Mouse (Mus musculus) kidney, adult 2 months (tissue): Measurements from ENCODE around the gene Dlg2. TPM values are rescaled to one million over a fixed set of nuclear protein-coding genes. Genes with fewer than 3 reads are reported as not detected.

ENCODE experiments used
- DNase-seq: peaks from one replicate; pipeline ENCODE4 v3.0.0; 2021
- H3K27ac ChIP-seq: fragments of 200-500 bp; 2 replicates; pipeline ENCODE4 v1.5.1; 2012; ENCODE audit warnings: low read depth, low read length, control low read depth, inconsistent platforms; ENCODE audit not compliant: insufficient read depth
- H3K27me3 ChIP-seq: fragments of 200-500 bp; replicated peaks from 2 replicates; pipeline ENCODE4 v1.6.1; 2012; ENCODE audit warnings: mild to moderate bottlenecking, moderate library complexity, low read length, inconsistent platforms; ENCODE audit not compliant: control insufficient read depth, insufficient read depth
- H3K36me3 ChIP-seq: fragments of 200-500 bp; 2 replicates; pipeline ENCODE4 v1.6.1; 2012; ENCODE audit warnings: mild to moderate bottlenecking, moderate library complexity, low read length, inconsistent platforms; ENCODE audit not compliant: control insufficient read depth, insufficient read depth
- H3K4me1 ChIP-seq: fragments of 200-500 bp; 2 replicates; pipeline ENCODE4 v1.6.1; 2011; ENCODE audit warnings: low read length; ENCODE audit not compliant: control insufficient read depth, insufficient read depth
- H3K4me3 ChIP-seq: fragments of 200-500 bp; 2 replicates; pipeline ENCODE4 v1.5.1; 2011; ENCODE audit warnings: mild to moderate bottlenecking, low read depth, low read length, control low read depth; ENCODE audit not compliant: insufficient read depth
- CTCF ChIP-seq: fragments of 200-500 bp; conservative IDR thresholded peaks from 2 replicates; pipeline ENCODE4 v1.5.1; 2011; ENCODE audit warnings: low read depth, mild to moderate bottlenecking, control low read depth, low read length, moderate library complexity, mixed read lengths; ENCODE audit not compliant: insufficient read depth, insufficient read length
- POLR2A ChIP-seq: fragments of 200-500 bp; IDR thresholded peaks from one replicate; pipeline ENCODE4 v1.6.1; 2011; ENCODE audit warnings: low read depth, low read length, control low read depth
- WGBS: fragments of 180-500 bp; shearing (Covaris S2); methylation state at CpG from one replicate; pipeline ENCODE4 v1.1.7; 2018; 5-methylcytosine and 5-hydroxymethylcytosine counted together
- polyA plus RNA-seq: library from polyadenylated mRNA; depleted of rRNA; stranded (reverse); fragments of >200 nt; gene quantifications from 2 replicates; pipeline ENCODE4 v1.2.3, GENCODE M21; 2012

The Dlg2 gene
- polyA plus RNA-seq, 1 experiment, result 2.1 TPM

DNA sequence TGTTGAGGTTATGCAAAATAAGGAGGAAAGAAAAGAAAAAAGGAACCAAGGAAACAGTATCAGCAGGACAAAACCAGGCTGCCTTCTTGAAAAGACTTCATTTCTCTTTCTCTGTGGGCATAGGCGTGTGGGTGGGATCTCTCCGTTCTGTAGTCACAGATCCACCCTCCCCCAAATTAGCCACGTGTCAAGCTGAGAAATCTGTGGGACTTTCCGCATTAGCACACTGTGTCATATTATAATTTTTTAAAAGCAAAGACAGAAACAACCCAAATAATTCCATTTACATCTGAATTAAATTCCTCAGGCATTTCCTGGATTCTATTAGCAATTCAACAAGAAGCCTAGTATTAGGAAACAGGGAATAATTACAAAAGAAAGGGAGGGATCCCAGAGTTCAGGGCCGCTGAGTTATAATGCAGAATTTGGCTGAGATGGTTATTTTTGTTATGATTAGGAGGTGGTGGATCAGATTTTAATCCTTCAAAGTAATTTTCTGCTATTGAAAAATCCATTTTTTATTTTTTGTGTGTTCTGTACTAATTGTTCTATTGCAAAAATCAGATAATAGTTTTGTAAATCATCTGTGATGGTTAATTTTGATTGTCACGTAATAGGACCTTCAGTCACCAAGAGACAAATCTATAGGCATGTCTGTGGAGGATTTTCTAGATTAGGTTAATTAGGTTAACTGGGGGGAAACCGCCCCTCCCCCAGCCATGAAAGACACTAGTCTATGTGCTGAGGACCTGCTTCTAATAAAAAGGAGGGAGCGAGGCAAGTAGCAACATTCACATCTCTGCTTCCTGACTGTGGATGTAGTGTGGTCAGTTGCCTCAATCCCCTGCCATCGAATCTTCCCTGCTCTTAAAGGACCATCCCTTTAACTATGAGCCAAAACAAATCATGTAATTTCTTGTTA, 63.3 kb downstream of the Dlg2 start:
- DNase-seq, result no peak
- Histone ChIP-seq H3K4me1 (no peaks in the 10 kb centered on the region), H3K27ac (no peak overlapping the region), H3K27me3 (no peaks in the 10 kb centered on the region), H3K4me3 (no peak overlapping the region), H3K36me3 (no peaks in the 10 kb centered on the region)
- WGBS, result 66% methylated on average over 9 of the region's 9 CpGs
- TF ChIP-seq CTCF, result no peak
- TF ChIP-seq POLR2A, result no peak

DNA sequence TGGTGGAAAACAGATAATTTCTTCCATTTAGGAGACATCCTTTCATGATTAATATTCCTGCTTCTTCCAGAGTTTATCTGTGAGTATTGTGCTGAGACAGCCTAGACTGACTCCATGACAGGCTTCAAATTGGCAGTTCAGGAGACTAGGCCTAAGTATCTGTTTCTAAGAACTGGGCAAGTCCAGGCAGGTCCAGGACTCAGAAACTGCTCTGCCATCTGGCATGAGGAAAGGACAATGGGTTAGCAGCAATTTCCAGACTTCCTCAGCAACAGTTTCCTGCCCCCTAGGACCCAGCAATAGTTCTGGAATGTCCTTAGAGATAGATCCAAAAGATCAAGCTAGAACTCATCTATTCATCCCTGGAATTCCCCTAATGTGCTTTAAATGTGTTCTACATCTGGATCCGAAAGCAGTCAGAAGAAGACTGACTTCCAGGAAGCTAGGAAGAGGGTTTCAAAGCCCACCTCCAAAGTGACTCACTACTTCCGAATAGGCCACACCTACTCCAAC, 64.4 kb downstream of the Dlg2 start:
- Histone ChIP-seq H3K4me1 (no peaks in the 10 kb centered on the region), H3K4me3 (no peak overlapping the region), H3K36me3 (no peaks in the 10 kb centered on the region), H3K27me3 (no peaks in the 10 kb centered on the region), H3K27ac (no peak overlapping the region)
- DNase-seq, result no peak
- 79% methylated on average over 2 of the region's 2 CpGs for WGBS
- TF ChIP-seq POLR2A (no peak), CTCF (no peak)

DNA sequence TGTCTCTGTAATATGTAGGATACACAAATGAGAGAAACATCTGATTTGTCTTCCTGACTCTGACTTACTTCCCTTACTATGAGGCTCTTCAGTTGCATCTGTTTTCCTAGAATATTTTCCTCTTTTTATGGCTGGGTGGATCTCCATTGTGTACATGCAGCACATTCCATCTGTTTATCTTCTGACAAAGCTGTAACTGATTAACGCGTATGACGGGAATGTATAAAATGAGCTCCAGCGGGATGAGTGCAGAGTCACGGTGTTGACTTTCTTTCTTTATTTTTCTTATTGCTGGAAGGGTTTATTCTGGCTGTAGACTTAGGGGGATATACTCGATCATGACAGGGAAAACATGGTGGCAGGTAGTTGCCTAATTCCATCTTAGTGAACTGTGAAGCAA, 76.9 kb downstream of the Dlg2 start:
- H3K36me3 ChIP-seq, result no peaks in the 10 kb centered on the region
- H3K27ac ChIP-seq, result no peak overlapping the region
- DNase-seq, result no peak
- TF ChIP-seq POLR2A (no peak), CTCF (no peak)
- H3K27me3 ChIP-seq, result no peaks in the 10 kb centered on the region; the same call in 1 of the 2 replicates
- WGBS, result 51% methylated on average over 6 of the region's 6 CpGs
- H3K4me1 ChIP-seq, result no peaks in the 10 kb centered on the region
- no peak overlapping the region for H3K4me3 ChIP-seq

DNA sequence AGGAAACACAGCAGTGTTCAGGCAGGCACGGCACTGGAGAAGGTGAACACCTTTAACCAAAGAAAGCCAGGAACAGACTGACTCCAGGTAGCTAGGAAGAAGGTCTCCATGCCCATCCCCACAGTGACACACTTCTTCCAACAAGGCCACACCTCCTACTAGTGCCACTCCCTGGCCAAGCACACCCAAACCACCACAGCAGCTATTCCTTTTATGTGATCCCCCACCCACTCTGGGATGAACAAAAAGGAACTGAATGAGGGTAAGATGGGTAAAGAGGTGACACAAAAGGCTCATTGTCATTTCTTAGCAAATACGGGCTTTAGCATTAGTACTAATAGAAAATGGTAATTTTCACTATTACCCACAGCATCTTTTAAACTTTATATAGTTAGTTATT, 77.9 kb downstream of the Dlg2 start:
- H3K4me1 ChIP-seq, result no peaks in the 10 kb centered on the region
- no peak overlapping the region for H3K4me3 ChIP-seq
- no peaks in the 10 kb centered on the region for H3K36me3 ChIP-seq
- no peak overlapping the region for H3K27ac ChIP-seq
- no peaks in the 10 kb centered on the region; the same call in 1 of the 2 replicates for H3K27me3 ChIP-seq
- TF ChIP-seq CTCF, result no peak
- TF ChIP-seq POLR2A, result no peak
- WGBS, result 82% methylated on average over 2 of the region's 2 CpGs
- DNase-seq, result no peak

DNA sequence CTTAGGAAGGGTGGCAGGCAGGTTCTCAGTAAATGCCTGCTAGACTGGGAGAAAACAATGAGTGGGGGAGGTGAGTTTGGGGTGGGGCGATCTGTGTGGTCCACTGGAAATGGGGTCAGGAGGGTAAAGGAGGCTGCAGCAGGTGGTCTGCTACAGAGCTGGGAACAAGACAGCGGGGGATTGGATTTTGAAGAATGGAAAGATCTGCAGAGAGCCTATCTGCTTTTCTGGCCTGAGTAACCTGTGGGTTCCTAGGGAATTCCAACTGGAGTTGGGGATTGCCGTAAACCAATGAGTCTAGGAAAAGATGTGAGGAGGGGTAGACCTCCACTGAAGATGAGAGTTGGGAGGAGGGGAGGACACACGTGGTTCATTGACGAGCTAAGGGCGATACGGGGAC, 92.7 kb downstream of the Dlg2 start:
- no peak for TF ChIP-seq POLR2A
- no peak for TF ChIP-seq CTCF
- no peaks in the 10 kb centered on the region for H3K4me1 ChIP-seq
- WGBS, result 39% methylated on average over 7 of the region's 7 CpGs
- H3K4me3 ChIP-seq, result no peak overlapping the region
- no peak for DNase-seq
- no peaks in the 10 kb centered on the region for H3K27me3 ChIP-seq
- no peak overlapping the region for H3K27ac ChIP-seq
- H3K36me3 ChIP-seq, result no peaks in the 10 kb centered on the region

DNA sequence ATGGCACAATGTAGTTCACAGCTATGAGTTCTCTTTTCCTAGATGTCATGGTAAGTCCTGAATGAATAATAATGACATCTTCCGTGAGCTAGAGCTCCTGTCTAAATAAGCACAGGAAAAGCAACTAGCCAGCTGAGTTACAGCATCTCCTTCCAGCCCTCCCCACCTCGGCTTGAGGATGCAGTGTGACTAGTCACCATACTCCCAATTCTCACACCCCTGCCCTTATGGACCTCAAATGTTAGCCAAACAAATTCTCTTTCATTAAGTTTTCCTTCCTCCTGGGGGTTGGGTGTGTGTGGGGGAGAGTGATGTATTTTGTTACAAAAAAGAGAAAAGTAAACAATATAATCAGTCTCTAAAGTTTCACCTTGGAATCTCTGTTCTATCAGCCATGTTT, 111.3 kb downstream of the Dlg2 start:
- 13% methylated on average over 2 of the region's 2 CpGs for WGBS
- Histone ChIP-seq H3K4me1 (no peaks in the 10 kb centered on the region), H3K27me3 (no peaks in the 10 kb centered on the region), H3K27ac (no peak overlapping the region), H3K36me3 (no peaks in the 10 kb centered on the region), H3K4me3 (no peak overlapping the region)
- no peak for TF ChIP-seq POLR2A
- TF ChIP-seq CTCF, result no peak
- no peak for DNase-seq

DNA sequence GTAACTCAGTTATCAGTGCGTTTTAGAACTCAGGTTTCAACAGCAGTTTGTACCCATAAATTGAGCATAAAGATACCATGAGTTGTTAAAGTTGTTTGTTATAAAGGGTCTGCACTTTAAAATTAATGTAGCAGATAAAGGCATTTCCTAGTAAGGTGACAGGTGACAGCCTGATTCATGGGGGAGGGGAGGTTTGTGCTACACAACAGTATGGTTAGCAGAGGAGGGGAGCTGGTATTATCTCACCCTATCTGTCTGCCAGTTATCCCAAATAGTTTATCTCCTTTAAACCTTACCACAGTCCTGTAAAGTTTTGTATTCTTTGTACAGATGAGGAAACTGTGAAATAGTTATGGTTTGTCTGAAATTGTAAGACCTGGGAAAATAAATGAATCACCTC, 111.8 kb downstream of the Dlg2 start:
- H3K27ac ChIP-seq, result no peak overlapping the region
- H3K36me3 ChIP-seq, result no peaks in the 10 kb centered on the region
- 44% methylated on average over 1 of the region's 1 CpGs for WGBS
- TF ChIP-seq POLR2A (no peak), CTCF (no peak)
- H3K4me1 ChIP-seq, result no peaks in the 10 kb centered on the region
- no peak overlapping the region for H3K4me3 ChIP-seq
- no peak for DNase-seq
- H3K27me3 ChIP-seq, result no peaks in the 10 kb centered on the region
